Mouse (Mus musculus): ENCODE measurements around the gene Dppa1.

DNA sequence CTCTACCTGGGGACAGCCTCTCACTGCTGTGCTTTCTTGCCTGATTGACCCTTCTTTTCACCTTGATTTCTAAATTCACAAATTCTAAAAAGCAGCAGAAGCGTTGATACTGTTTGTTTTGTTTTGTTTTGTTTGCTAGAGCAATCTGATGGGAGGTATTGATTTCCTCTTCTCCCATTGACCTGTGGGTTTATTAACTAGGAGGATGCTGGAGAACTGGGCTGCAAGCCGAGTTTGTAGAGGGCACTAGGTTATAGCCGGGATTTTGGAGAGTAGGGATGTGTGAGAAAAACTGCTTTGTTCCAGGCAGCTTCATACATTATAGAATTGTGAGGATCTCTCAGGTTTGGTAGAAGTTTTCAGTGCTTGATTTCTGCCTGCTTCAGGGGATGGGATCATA lies 48.6 kb downstream of the Dppa1 start:
- TF ChIP-seq CTCF (IDR thresholded peaks at IDR 0.05; ENCODE audit: extremely low read depth, insufficient read depth, low read length): no peak
- no peak for TF ChIP-seq POLR2A (IDR thresholded peaks at IDR 0.05; ENCODE audit: extremely low read depth, insufficient read depth, low read length)
